Mouse (Mus musculus) brain, embryonic 14.5 days (tissue): ENCODE measurements around the gene Lhx4.

Experiments used
- CTCF ChIP-seq: fragments of 200-500 bp; IDR thresholded peaks from 2 replicates; pipeline ENCODE4 v1.5.1; 2012; ENCODE audit warnings: inconsistent platforms, mild to moderate bottlenecking, moderate library complexity, borderline replicate concordance; ENCODE audit not compliant: insufficient read depth, insufficient read length; ENCODE audit errors: extremely low read depth
- POLR2A ChIP-seq: fragments of 200-500 bp; IDR thresholded peaks from 2 replicates; pipeline ENCODE4 v1.6.1; 2012; ENCODE audit warnings: mild to moderate bottlenecking, inconsistent platforms, borderline replicate concordance; ENCODE audit not compliant: poor library complexity, insufficient read depth, insufficient read length, severe bottlenecking; ENCODE audit errors: extremely low read depth

- TF ChIP-seq CTCF (no peak), POLR2A (no peak)
Observed at GRCm38 (mm10) chr1:155715366-155715765, 36.1 kb downstream of the Lhx4 start.
